Mouse (Mus musculus): ENCODE measurements around the gene Fam117a. TPM values are rescaled to one million over a fixed set of nuclear protein-coding genes. Genes with fewer than 3 reads are reported as not detected.

Fam117a gene
- total and polyA plus RNA-seq, 3 experiments: 30.9 to 159 (median 105) TPM

- Histone ChIP-seq H3K27me3 (ENCODE audit: insufficient read depth, low read length) (no peaks in the 10 kb centered on the region), H3K4me1 (ENCODE audit: insufficient read depth, low read depth, low read length) (peaks cover 27% of the 10 kb centered on the region), H3K36me3 (replicated peaks) (peaks cover 72% of the 10 kb centered on the region), H3K4me3 (ENCODE audit: low read depth, low read length) (no peak overlapping the region), H3K9me3 (replicated peaks) (peaks cover 4% of the 10 kb centered on the region; the same call in 1 of the 2 replicates)
- TF ChIP-seq GATA2 (IDR thresholded peaks at IDR 0.05; ENCODE audit: borderline replicate concordance, low read depth, low read length): no peak
- no peak for TF ChIP-seq CTCF (IDR thresholded peaks at IDR 0.05; ENCODE audit: low read depth, low read length)
- no peak for TF ChIP-seq GATA1 (IDR thresholded peaks at IDR 0.05; ENCODE audit: borderline replicate concordance, low read length)
- no peak for TF ChIP-seq TAL1 (conservative IDR thresholded peaks at IDR 0.05; ENCODE audit: low read depth, low read length)
- no peak for TF ChIP-seq POLR2AphosphoS5 (IDR thresholded peaks at IDR 0.05; ENCODE audit: insufficient replicate concordance, low read depth, low read length)
- DNase-seq (ENCODE audit: low spot score): no peak
- ATAC-seq (ENCODE audit: extremely low read depth, insufficient number of reproducible peaks, low FRiP score, poor library complexity, severe bottlenecking): no peak
Measured at GRCm38 (mm10) chr11:95383331-95383986, 46.6 kb downstream of the Fam117a start.

DNA sequence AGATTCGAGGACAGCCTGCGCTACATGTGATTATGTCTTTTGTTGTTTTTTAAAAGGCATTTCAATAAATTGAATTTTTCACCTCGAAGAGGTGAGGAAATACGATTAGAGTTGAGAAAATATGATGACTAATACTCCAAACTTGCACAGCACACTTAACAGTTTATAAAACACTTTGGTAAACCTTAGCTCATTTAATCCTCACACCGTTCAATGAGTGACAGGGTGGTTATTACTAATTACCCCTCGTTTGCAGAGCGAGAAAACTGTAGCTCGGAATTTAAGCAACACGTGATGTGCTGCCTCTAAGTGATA is 47.1 kb downstream of the Fam117a start:
- DNase-seq (ENCODE audit: low spot score) (no peak), ATAC-seq (ENCODE audit: extremely low read depth, insufficient number of reproducible peaks, low FRiP score, poor library complexity, severe bottlenecking) (no peak)
- TF ChIP-seq CTCF (IDR thresholded peaks at IDR 0.05; ENCODE audit: low read depth, low read length) (no peak), POLR2AphosphoS5 (IDR thresholded peaks at IDR 0.05; ENCODE audit: insufficient replicate concordance, low read depth, low read length) (no peak), GATA1 (IDR thresholded peaks at IDR 0.05; ENCODE audit: borderline replicate concordance, low read length) (no peak), GATA2 (IDR thresholded peaks at IDR 0.05; ENCODE audit: borderline replicate concordance, low read depth, low read length) (no peak), TAL1 (conservative IDR thresholded peaks at IDR 0.05; ENCODE audit: low read depth, low read length) (no peak)
- Histone ChIP-seq H3K4me1 (ENCODE audit: insufficient read depth, low read depth, low read length) (peaks cover 27% of the 10 kb centered on the region), H3K36me3 (replicated peaks) (peaks cover 72% of the 10 kb centered on the region), H3K4me3 (ENCODE audit: low read depth, low read length) (peak overlapping the region; percentile 81), H3K27me3 (ENCODE audit: insufficient read depth, low read length) (no peaks in the 10 kb centered on the region), H3K9me3 (replicated peaks) (peaks cover 4% of the 10 kb centered on the region; the same call in 1 of the 2 replicates)

DNA sequence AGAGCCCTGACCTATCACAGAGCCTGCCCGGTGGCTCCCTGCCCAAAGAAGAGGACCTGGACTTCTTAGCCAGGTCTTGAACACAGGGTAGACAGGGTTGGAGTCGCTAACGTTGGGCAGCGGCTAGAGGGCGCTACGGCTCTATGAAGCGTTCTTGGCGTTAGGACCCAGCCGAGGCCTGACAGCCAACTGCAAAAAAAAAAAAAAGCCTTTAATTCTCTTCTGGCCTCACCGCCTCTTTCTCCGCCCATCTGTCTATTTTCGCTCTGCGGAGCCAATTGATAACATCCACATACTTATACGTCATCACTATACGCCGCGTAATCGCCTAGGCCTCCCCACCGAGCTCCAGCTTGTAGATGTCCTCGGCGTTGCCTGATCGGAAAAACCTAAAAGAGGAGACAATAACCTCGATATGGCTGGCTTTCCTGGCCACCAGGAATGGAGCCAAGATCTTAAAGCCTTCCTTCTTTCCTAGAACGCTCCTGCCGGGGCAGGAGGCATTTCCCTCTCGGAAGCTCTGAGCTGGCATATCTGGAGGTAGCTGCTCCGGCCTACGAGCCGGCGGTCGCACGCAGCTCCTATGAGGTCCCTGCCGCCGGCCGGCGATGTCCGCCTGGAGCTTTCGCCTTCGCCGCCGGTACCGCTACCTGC is 47.6 kb downstream of the Fam117a start, which contains the start of gene Slc35b1:
TSS of gene Slc35b1 (plus strand) at position 374 of the 654 bp plus-strand sequence.
- DNase-seq (ENCODE audit: low spot score): peak; percentile 94
- Histone ChIP-seq H3K27me3 (ENCODE audit: insufficient read depth, low read length) (no peaks in the 10 kb centered on the region), H3K4me3 (ENCODE audit: low read depth, low read length) (peak within 1 kb of the TSS; percentile 81), H3K9me3 (replicated peaks) (peaks cover 4% of the 10 kb centered on the region; the same call in 1 of the 2 replicates), H3K36me3 (replicated peaks) (peaks cover 72% of the 10 kb centered on the region), H3K4me1 (ENCODE audit: insufficient read depth, low read depth, low read length) (peaks cover 27% of the 10 kb centered on the region)
- peak; percentile 90 for ATAC-seq (ENCODE audit: extremely low read depth, insufficient number of reproducible peaks, low FRiP score, poor library complexity, severe bottlenecking)
- no peak for TF ChIP-seq POLR2AphosphoS5 (IDR thresholded peaks at IDR 0.05; ENCODE audit: insufficient replicate concordance, low read depth, low read length)
- peak; percentile 31; the same call in 1 of the 2 replicates for TF ChIP-seq CTCF (IDR thresholded peaks at IDR 0.05; ENCODE audit: low read depth, low read length)
- TF ChIP-seq TAL1 (conservative IDR thresholded peaks at IDR 0.05; ENCODE audit: low read depth, low read length): 0 out of 2 replicates have a peak, but pooled peaks have one; percentile 10

DNA sequence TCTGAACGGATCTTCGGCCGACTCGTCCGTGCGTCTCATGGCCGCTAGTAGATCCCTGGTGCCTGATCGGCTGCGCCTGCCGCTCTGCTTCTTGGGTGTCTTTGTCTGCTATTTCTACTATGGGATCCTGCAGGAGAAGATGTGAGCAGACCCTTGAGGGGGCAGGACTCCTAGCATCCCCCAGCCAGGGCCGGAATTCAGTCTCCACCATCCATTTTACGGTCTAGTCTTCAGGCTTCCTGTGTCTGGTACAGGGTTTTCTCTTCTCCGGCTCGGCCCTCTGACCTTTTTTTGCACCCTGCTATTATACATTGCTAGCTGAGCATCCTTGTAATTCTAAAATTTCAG is 48.1 kb downstream of the Fam117a start:
- H3K27me3 ChIP-seq (ENCODE audit: insufficient read depth, low read length): no peaks in the 10 kb centered on the region
- no peak for DNase-seq (ENCODE audit: low spot score)
- ATAC-seq (ENCODE audit: extremely low read depth, insufficient number of reproducible peaks, low FRiP score, poor library complexity, severe bottlenecking): no peak
- H3K9me3 ChIP-seq (replicated peaks): peaks cover 4% of the 10 kb centered on the region; the same call in 1 of the 2 replicates
- H3K4me1 ChIP-seq (ENCODE audit: insufficient read depth, low read depth, low read length): peaks cover 27% of the 10 kb centered on the region
- H3K36me3 ChIP-seq (replicated peaks): peaks cover 72% of the 10 kb centered on the region
- TF ChIP-seq POLR2AphosphoS5 (IDR thresholded peaks at IDR 0.05; ENCODE audit: insufficient replicate concordance, low read depth, low read length) (no peak), GATA1 (IDR thresholded peaks at IDR 0.05; ENCODE audit: borderline replicate concordance, low read length) (no peak), GATA2 (IDR thresholded peaks at IDR 0.05; ENCODE audit: borderline replicate concordance, low read depth, low read length) (no peak), CTCF (IDR thresholded peaks at IDR 0.05; ENCODE audit: low read depth, low read length) (no peak), TAL1 (conservative IDR thresholded peaks at IDR 0.05; ENCODE audit: low read depth, low read length) (no peak)
- H3K4me3 ChIP-seq (ENCODE audit: low read depth, low read length): peak overlapping the region; percentile 81

- ATAC-seq (ENCODE audit: extremely low read depth, insufficient number of reproducible peaks, low FRiP score, poor library complexity, severe bottlenecking) (no peak), DNase-seq (ENCODE audit: low spot score) (no peak)
- Histone ChIP-seq H3K4me3 (ENCODE audit: low read depth, low read length) (no peak overlapping the region), H3K27me3 (ENCODE audit: insufficient read depth, low read length) (no peaks in the 10 kb centered on the region), H3K36me3 (replicated peaks) (peaks cover 72% of the 10 kb centered on the region), H3K9me3 (replicated peaks) (peaks cover 4% of the 10 kb centered on the region; the same call in 1 of the 2 replicates), H3K4me1 (ENCODE audit: insufficient read depth, low read depth, low read length) (peaks cover 27% of the 10 kb centered on the region)
- no peak for TF ChIP-seq POLR2AphosphoS5 (IDR thresholded peaks at IDR 0.05; ENCODE audit: insufficient replicate concordance, low read depth, low read length)
- no peak for TF ChIP-seq GATA2 (IDR thresholded peaks at IDR 0.05; ENCODE audit: borderline replicate concordance, low read depth, low read length)
- no peak for TF ChIP-seq CTCF (IDR thresholded peaks at IDR 0.05; ENCODE audit: low read depth, low read length)
Measured at GRCm38 (mm10) chr11:95387354-95387753, 50.5 kb downstream of the Fam117a start.

DNA sequence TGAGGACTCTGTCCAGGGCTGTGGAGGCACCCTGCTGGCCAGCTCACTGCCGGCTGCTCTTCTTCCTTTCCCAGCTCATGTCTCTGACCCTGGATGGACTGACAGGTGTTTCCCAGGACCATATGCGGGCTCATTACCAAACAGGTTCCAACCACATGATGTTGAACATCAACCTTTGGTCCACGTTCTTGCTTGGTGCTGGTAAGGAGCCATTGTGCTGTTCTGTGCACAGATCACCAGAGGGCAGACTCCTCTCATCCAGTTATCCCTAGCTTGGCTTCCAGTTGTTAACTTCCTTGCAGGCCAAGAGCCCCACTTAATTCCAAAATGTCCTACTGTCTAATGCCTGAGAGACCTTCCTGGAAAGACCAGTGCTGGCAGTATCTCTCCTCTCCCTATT is 52.2 kb downstream of the Fam117a start:
- DNase-seq (ENCODE audit: low spot score): no peak
- Histone ChIP-seq H3K36me3 (replicated peaks) (peaks cover 75% of the 10 kb centered on the region), H3K4me1 (ENCODE audit: insufficient read depth, low read depth, low read length) (peaks cover 21% of the 10 kb centered on the region)

More for the DNA sequence above, 52.2 kb downstream of the Fam117a start:
- ATAC-seq (ENCODE audit: extremely low read depth, insufficient number of reproducible peaks, low FRiP score, poor library complexity, severe bottlenecking): no peak
- no peak overlapping the region for H3K4me3 ChIP-seq (ENCODE audit: low read depth, low read length)
- no peak for TF ChIP-seq GATA2 (IDR thresholded peaks at IDR 0.05; ENCODE audit: borderline replicate concordance, low read depth, low read length)
- no peak for TF ChIP-seq CTCF (IDR thresholded peaks at IDR 0.05; ENCODE audit: low read depth, low read length)
- no peak for TF ChIP-seq GATA1 (IDR thresholded peaks at IDR 0.05; ENCODE audit: borderline replicate concordance, low read length)
- no peak for TF ChIP-seq POLR2AphosphoS5 (IDR thresholded peaks at IDR 0.05; ENCODE audit: insufficient replicate concordance, low read depth, low read length)
- TF ChIP-seq TAL1 (conservative IDR thresholded peaks at IDR 0.05; ENCODE audit: low read depth, low read length): no peak
- no peaks in the 10 kb centered on the region for H3K9me3 ChIP-seq (replicated peaks)
- no peaks in the 10 kb centered on the region for H3K27me3 ChIP-seq (ENCODE audit: insufficient read depth, low read length)

Data from G1E (cell line).